Mouse (Mus musculus) adrenal gland, adult 8-10 months (tissue): ENCODE results near the gene Rpl29. TPM values are rescaled to one million over a fixed set of nuclear protein-coding genes. Genes with fewer than 3 reads are reported as not detected.

ENCODE experiments used
- DNase-seq: peaks from one replicate; pipeline ENCODE4 v3.0.0; 2022
- total RNA-seq, 4 experiments: library from RNA; stranded (reverse); gene quantifications; 2 replicates each; pipeline ENCODE4 v1.2.4; 2022

Gene Rpl29
- total RNA-seq, 4 experiments from 2014 or later: 369 to 422 (median 377) TPM

GRCm38 (mm10) chr9:106454888-106455681, 25.8 kb downstream of the Rpl29 start:
- no peak for DNase-seq

GRCm38 (mm10) chr9:106456325-106457162, 27.3 kb downstream of the Rpl29 start:
- DNase-seq: no peak

- DNase-seq: no peak
Measured at GRCm38 (mm10) chr9:106457163-106457559, 27.9 kb downstream of the Rpl29 start.

GRCm38 (mm10) chr9:106457920-106458319, 28.7 kb downstream of the Rpl29 start:
- DNase-seq: no peak

- DNase-seq: no peak
Measured at GRCm38 (mm10) chr9:106459946-106460345, 30.7 kb downstream of the Rpl29 start.

- DNase-seq: no peak
Measured at GRCm38 (mm10) chr9:106460401-106461025, 31.3 kb downstream of the Rpl29 start.

- no peak for DNase-seq
Measured at GRCm38 (mm10) chr9:106461026-106461415, 31.8 kb downstream of the Rpl29 start.

- no peak for DNase-seq
Measured at GRCm38 (mm10) chr9:106461641-106462429, 32.6 kb downstream of the Rpl29 start.

GRCm38 (mm10) chr9:106462430-106462800, 33.2 kb downstream of the Rpl29 start:
- no peak for DNase-seq

- no peak for DNase-seq
Measured at GRCm38 (mm10) chr9:106463122-106464063, 34.1 kb downstream of the Rpl29 start.

GRCm38 (mm10) chr9:106464751-106465541, 35.7 kb downstream of the Rpl29 start:
- no peak for DNase-seq

- DNase-seq: no peak
Measured at GRCm38 (mm10) chr9:106465571-106466200, 36.4 kb downstream of the Rpl29 start, which contains the start of gene Gpr62. TSS of gene Gpr62 (minus strand) at chr9:106465938.

GRCm38 (mm10) chr9:106466721-106467120, 37.5 kb downstream of the Rpl29 start:
- DNase-seq: no peak

- no peak for DNase-seq
Measured at GRCm38 (mm10) chr9:106467746-106468145, 38.5 kb downstream of the Rpl29 start.

GRCm38 (mm10) chr9:106469317-106469716, 40.1 kb downstream of the Rpl29 start:
- no peak for DNase-seq

- no peak for DNase-seq
Measured at GRCm38 (mm10) chr9:106469776-106470175, 40.5 kb downstream of the Rpl29 start.

GRCm38 (mm10) chr9:106470991-106471750, 41.9 kb downstream of the Rpl29 start:
- peak; percentile 1 for DNase-seq

- peak; percentile 58 for DNase-seq
Measured at GRCm38 (mm10) chr9:106471892-106472291, 42.6 kb downstream of the Rpl29 start.

GRCm38 (mm10) chr9:106472321-106472720, 43.1 kb downstream of the Rpl29 start:
- DNase-seq: no peak
